Mouse (Mus musculus) intestine, postnatal 0 days (tissue): ENCODE data around the gene Gstp1. TPM values are rescaled to one million over a fixed set of nuclear protein-coding genes. Genes with fewer than 3 reads are reported as not detected.
"Not testable (repeated sequence)": the region's sequence is repeated elsewhere in the genome, so short reads cannot be mapped to it uniquely, and the experiment has no call there.

ENCODE experiments used
- ATAC-seq: fragments of 200-750 bp; cut with Nextera tagmentation; 2 replicates; pipeline ENCODE4 v1.8.0; 2017; ENCODE audit warnings: mild to moderate bottlenecking, moderate TSS enrichment, moderate library complexity
- H3K27ac ChIP-seq: fragments of 300-500 bp; sonication (generic); 2 replicates; pipeline ENCODE4 v1.5.1; 2014; ENCODE audit warnings: mild to moderate bottlenecking, low read depth, low read length, moderate library complexity
- H3K27me3 ChIP-seq: fragments of 300-500 bp; sonication (generic); replicated peaks from 2 replicates; pipeline ENCODE4 v1.6.1; 2014; ENCODE audit warnings: low read length, mixed read lengths; ENCODE audit not compliant: control insufficient read depth, insufficient read depth
- H3K36me3 ChIP-seq: fragments of 300-500 bp; sonication (generic); 2 replicates; pipeline ENCODE4 v1.6.1; 2014; ENCODE audit warnings: mild to moderate bottlenecking, moderate library complexity; ENCODE audit not compliant: control insufficient read depth, insufficient read depth
- H3K4me1 ChIP-seq: fragments of 300-500 bp; sonication (generic); replicated peaks from 2 replicates; pipeline ENCODE4 v1.6.1; 2014; ENCODE audit warnings: antibody characterized with exemption, low read length, mixed read lengths; ENCODE audit not compliant: control insufficient read depth, insufficient read depth
- H3K4me2 ChIP-seq: fragments of 300-500 bp; sonication (generic); replicated peaks from 2 replicates; pipeline ENCODE4 v1.6.1; 2014; ENCODE audit warnings: low read depth, mild to moderate bottlenecking, moderate library complexity
- H3K4me3 ChIP-seq: fragments of 300-500 bp; sonication (generic); 2 replicates; pipeline ENCODE4 v1.5.1; 2014; ENCODE audit warnings: low read depth, low read length
- H3K9ac ChIP-seq: fragments of 300-500 bp; sonication (generic); 2 replicates; pipeline ENCODE4 v1.6.1; 2014; ENCODE audit warnings: mild to moderate bottlenecking, low read depth, low read length
- H3K9me3 ChIP-seq: fragments of 300-500 bp; sonication (generic); 2 replicates; pipeline ENCODE4 v1.6.1; 2016; ENCODE audit warnings: mixed run types; ENCODE audit not compliant: control insufficient read depth
- CTCF ChIP-seq: sonication (generic); IDR thresholded peaks from 2 replicates; pipeline ENCODE4 v1.5.1; 2016; ENCODE audit warnings: low read depth, mild to moderate bottlenecking, control low read depth, antibody characterized with exemption, moderate library complexity
- WGBS: fragments of 180-500 bp; shearing (Covaris S2); extraction: QIAGEN DNeasy Blood & Tissue Kit; methylation state at CpG from one replicate; pipeline ENCODE4 v1.1.7; 2014; 5-methylcytosine and 5-hydroxymethylcytosine counted together
- polyA plus RNA-seq: library from polyadenylated mRNA; unstranded; fragments of >200 nt; fragmentation: Nextera tagmentation; extraction: Ambion mirVana; gene quantifications from 2 replicates; pipeline ENCODE4 v1.2.1, GENCODE M21; 2015

Gstp1 gene
- polyA plus RNA-seq, 1 experiment from 2014 or later: 746 TPM

DNA sequence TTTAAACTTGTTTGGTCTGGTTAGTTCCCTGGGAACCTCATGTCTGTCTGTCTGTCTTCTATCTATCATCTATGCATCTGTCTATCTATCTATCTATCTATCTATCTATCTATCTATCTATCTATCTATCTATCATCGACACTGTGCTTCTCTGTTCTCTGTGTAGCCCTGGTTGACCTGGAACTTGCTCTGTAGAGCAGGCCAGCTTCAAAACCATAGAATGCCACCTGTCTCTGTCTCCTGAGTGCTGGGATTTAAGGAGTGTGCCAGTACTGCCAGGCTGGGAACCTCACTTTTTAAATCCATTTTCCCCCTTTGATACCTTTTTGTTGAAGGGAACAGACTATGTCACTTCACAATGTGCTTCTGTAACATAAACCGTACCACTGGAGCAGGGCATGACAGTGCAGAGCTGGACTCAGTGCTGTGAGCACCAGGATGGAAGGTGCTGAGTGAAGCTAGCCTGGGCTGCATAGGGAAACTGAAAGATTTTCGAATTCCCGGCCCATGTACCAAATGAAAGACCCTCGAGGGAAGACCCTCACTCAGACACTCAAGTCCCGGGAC is 23.2 kb upstream of the Gstp1 start:
- no peak overlapping the region for H3K27ac ChIP-seq
- no peaks in the 10 kb centered on the region for H3K36me3 ChIP-seq
- H3K9ac ChIP-seq: no peak overlapping the region
- TF ChIP-seq CTCF: no peak
- no peaks in the 10 kb centered on the region for H3K27me3 ChIP-seq
- ATAC-seq: no peak
- no peak overlapping the region for H3K4me2 ChIP-seq
- H3K4me1 ChIP-seq: 0 out of 2 replicates have a peak, but pooled peaks cover 2% of the 10 kb centered on the region
- H3K9me3 ChIP-seq: no peaks in the 10 kb centered on the region
- H3K4me3 ChIP-seq: no peak overlapping the region
- WGBS: 88% methylated on average over 6 of the region's 6 CpGs

DNA sequence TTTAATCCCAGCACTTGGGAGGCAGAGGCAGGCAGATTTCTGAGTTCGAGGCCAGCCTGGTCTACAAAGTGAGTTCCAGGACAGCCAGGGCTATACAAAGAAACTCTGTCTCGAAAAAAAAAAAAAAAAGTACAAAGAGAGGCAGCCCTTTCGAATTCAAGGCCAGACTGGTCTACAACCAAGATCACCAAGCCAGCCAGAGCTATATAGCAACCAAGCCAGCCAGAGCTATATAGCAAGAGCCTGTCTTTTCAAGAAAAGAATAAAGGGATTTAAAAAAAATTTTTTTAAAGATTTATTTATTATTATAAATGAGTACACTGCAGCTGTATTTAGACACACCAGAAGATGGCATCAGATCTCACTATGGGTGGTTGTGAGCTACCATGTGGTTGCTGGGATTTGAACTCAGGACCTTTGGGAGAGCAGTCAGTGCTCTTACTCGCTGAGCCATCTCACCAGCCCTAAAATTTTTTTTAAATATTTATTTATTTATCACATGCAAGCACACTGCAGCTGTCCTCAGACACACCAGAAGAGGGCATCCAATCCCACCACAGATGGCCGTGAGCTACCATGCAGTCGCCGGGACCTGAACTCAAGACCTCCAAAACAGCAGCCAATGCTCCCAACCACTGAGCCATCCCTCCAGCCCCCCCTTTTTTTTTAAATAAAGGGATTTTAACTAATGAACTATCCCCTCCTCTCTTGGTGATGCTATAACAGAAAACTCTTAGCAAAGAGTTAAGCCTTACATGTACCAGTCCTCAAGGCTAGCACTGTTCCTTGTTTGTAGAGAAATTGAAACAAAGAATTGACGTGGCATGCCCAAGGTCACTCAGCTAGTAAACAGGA is 22.5 kb upstream of the Gstp1 start:
- not testable (repeated sequence) for H3K27ac ChIP-seq, H3K4me2 ChIP-seq, H3K9me3 ChIP-seq, H3K4me1 ChIP-seq, H3K9ac ChIP-seq, H3K27me3 ChIP-seq, H3K36me3 ChIP-seq, H3K4me3 ChIP-seq, ATAC-seq
- WGBS: 88% methylated on average over 8 of the region's 8 CpGs
- 0 out of 2 replicates have a peak, but pooled peaks have one; percentile 3 for TF ChIP-seq CTCF

DNA sequence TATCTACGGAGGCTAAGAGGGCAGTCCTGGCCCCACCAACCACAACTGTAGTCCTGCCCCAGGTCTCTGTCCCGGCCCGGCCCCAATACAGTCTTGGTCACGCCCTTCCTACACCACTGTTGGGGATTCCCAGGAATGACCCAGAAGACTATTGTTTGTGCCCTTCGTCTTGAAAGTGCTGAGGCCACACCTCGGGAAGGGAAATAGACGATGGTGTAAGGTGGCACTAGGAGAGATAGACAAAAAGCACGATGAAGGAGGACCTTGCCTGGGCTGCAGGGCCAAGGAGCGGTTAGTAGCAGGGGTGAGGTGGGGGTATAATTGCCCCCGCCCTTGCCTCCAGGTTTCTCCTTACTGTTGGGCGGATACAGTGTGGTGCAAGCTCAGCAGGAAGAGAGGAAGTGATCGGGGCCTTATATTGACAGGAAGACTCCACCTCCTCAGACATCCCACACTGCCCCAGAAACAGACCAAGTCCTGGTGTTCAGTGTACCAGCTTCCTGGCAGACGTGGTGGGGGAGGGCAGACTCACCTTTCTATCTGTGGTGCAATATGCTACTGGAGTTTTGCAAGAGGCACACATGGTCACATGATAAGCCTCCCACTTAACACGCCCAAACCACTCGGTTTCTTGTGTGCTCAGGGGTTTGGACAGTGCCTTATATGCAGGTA is 21.4 kb upstream of the Gstp1 start, which contains the start of gene Gstp3:
Gstp3 (minus strand) TSS at position 501 of the 672 bp plus-strand sequence.
- no peaks in the 10 kb centered on the region for H3K27me3 ChIP-seq
- peak; percentile 92 for ATAC-seq
- WGBS: 32% methylated on average over 15 of the region's 15 CpGs
- H3K27ac ChIP-seq: peak within 1 kb of the TSS; percentile 71
- no peaks in the 10 kb centered on the region for H3K36me3 ChIP-seq
- H3K9ac ChIP-seq: no peak within 1 kb of the TSS
- no peaks in the 10 kb centered on the region for H3K9me3 ChIP-seq
- H3K4me3 ChIP-seq: peak within 1 kb of the TSS; percentile 14; the same call in 1 of the 2 replicates
- no peak for TF ChIP-seq CTCF
- peak within 1 kb of the TSS; percentile 44 for H3K4me2 ChIP-seq
- H3K4me1 ChIP-seq: peaks cover 10% of the 10 kb centered on the region; the same call in 1 of the 2 replicates

DNA sequence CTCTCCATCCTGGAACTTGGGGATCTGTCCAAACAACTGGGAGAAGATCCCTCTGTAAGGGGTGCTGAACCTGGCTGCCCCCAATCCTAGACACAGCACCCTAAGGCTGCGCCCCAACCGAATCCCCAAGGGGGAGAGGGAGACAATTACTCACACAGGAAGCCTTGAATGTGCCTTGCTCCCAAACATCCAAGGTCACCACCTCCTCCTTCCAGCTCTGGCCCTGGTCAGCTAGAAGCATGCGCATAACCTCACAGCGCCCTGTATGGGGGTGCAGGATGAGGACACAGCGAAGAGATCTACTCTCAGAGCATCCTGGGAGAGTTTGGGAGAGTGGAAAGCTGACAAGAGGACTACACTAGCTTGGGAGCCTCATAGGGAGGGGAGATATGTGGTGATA is 20.8 kb upstream of the Gstp1 start:
- no peak for ATAC-seq
- no peak overlapping the region for H3K9ac ChIP-seq
- H3K36me3 ChIP-seq: no peaks in the 10 kb centered on the region
- H3K4me3 ChIP-seq: peak overlapping the region; percentile 14; the same call in 1 of the 2 replicates
- no peaks in the 10 kb centered on the region for H3K9me3 ChIP-seq
- peaks cover 10% of the 10 kb centered on the region; the same call in 1 of the 2 replicates for H3K4me1 ChIP-seq
- H3K27me3 ChIP-seq: no peaks in the 10 kb centered on the region
- peak overlapping the region; percentile 44 for H3K4me2 ChIP-seq
- 89% methylated on average over 5 of the region's 5 CpGs for WGBS
- peak overlapping the region; percentile 71 for H3K27ac ChIP-seq
- TF ChIP-seq CTCF: no peak

DNA sequence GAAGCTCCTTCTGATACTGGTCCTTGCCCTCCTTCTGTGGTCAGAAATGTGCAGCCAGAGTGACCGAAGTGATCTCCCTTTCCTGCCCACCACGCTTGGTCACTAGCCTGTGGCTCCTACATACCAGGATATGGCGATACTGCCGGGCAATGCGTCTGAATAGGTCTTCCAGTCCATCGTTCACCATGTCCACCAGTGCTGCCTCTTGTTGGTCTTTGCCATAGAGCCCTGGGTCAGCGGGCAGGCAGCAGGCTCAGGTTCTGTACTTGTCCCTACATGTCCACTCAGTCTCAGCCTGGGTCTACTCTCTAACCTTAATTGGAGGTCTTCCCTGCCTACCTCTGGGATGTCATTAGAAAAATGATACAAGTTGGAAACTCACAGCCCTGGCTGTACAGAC is 20.2 kb upstream of the Gstp1 start:
- Histone ChIP-seq H3K9me3 (no peaks in the 10 kb centered on the region), H3K27me3 (no peaks in the 10 kb centered on the region), H3K4me1 (peaks cover 10% of the 10 kb centered on the region; the same call in 1 of the 2 replicates), H3K4me2 (peak overlapping the region; percentile 44; the same call in 1 of the 2 replicates), H3K9ac (no peak overlapping the region), H3K36me3 (no peaks in the 10 kb centered on the region), H3K4me3 (no peak overlapping the region), H3K27ac (no peak overlapping the region)
- TF ChIP-seq CTCF: no peak
- WGBS: 97% methylated on average over 7 of the region's 7 CpGs
- no peak for ATAC-seq

DNA sequence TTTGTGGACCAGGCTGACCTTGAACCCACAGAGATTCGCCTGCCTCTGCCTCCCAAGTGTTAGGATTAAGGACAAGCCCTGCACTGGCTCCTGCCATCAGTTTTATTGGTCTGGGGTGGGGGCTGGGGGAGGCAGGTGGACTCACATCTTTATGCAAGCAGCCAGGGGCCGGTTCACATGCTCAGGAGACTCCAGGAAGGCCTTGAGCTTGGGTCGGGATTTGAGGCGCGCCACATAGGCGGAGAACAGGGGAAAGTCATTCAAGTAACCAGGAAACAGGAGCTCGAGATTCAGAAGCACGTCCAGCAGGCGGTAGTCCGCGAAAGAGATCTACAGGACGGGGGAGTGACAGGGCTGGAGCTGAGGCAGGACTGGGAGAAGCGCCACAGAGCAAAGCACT is 19.6 kb upstream of the Gstp1 start:
- Histone ChIP-seq H3K9me3 (no peaks in the 10 kb centered on the region), H3K4me2 (no peak overlapping the region), H3K4me1 (peaks cover 10% of the 10 kb centered on the region; the same call in 1 of the 2 replicates), H3K36me3 (no peaks in the 10 kb centered on the region), H3K4me3 (no peak overlapping the region), H3K27me3 (no peaks in the 10 kb centered on the region), H3K27ac (no peak overlapping the region; the same call in 1 of the 2 replicates), H3K9ac (no peak overlapping the region)
- no peak for ATAC-seq
- TF ChIP-seq CTCF: no peak
- 72% methylated on average over 13 of the region's 13 CpGs for WGBS
